Mouse (Mus musculus) heart, embryonic 16.5 days (tissue): ENCODE measurements around the gene Il17c. TPM values are rescaled to one million over a fixed set of nuclear protein-coding genes. Genes with fewer than 3 reads are reported as not detected.

Source experiments
- ATAC-seq: fragments of 200-750 bp; cut with Nextera tagmentation; replicated peaks from 2 replicates; pipeline ENCODE4 v1.8.0; 2017; ENCODE audit warnings: moderate number of reproducible peaks; ENCODE audit not compliant: insufficient read depth, low FRiP score; ENCODE audit errors: extremely low read depth
- H3K27ac ChIP-seq: fragments of 300-500 bp; sonication (generic); 2 replicates; pipeline ENCODE4 v1.5.1; 2014; ENCODE audit warnings: mild to moderate bottlenecking, low read length, control low read depth, moderate library complexity
- H3K27me3 ChIP-seq: fragments of 300-500 bp; sonication (generic); 2 replicates; pipeline ENCODE4 v1.6.1; 2014; ENCODE audit warnings: low read length, mixed read lengths; ENCODE audit not compliant: control insufficient read depth, insufficient read depth
- H3K36me3 ChIP-seq: fragments of 300-500 bp; sonication (generic); 2 replicates; pipeline ENCODE4 v1.6.1; 2014; ENCODE audit not compliant: control insufficient read depth, insufficient read depth
- H3K4me1 ChIP-seq: fragments of 300-500 bp; sonication (generic); 2 replicates; pipeline ENCODE4 v1.6.1; 2014; ENCODE audit warnings: low read length, mixed read lengths; ENCODE audit not compliant: control insufficient read depth, insufficient read depth
- H3K4me2 ChIP-seq: fragments of 300-500 bp; sonication (generic); 2 replicates; pipeline ENCODE4 v1.6.1; 2014; ENCODE audit warnings: low read depth, mild to moderate bottlenecking, control low read depth, low read length
- H3K4me3 ChIP-seq: fragments of 300-500 bp; sonication (generic); 2 replicates; pipeline ENCODE4 v1.5.1; 2014; ENCODE audit warnings: mild to moderate bottlenecking, control low read depth, low read length
- H3K9ac ChIP-seq: fragments of 300-500 bp; sonication (generic); 2 replicates; pipeline ENCODE4 v1.6.1; 2014; ENCODE audit warnings: low read length, control low read depth
- H3K9me3 ChIP-seq: fragments of 300-500 bp; sonication (generic); replicated peaks from 2 replicates; pipeline ENCODE4 v1.6.1; 2016; ENCODE audit warnings: low read length; ENCODE audit not compliant: control insufficient read depth
- WGBS: fragments of 180-500 bp; shearing (Covaris S2); extraction: QIAGEN DNeasy Blood & Tissue Kit; methylation state at CpG from one replicate; pipeline ENCODE4 v1.1.7; 2014; 5-methylcytosine and 5-hydroxymethylcytosine counted together
- polyA plus RNA-seq: library from polyadenylated mRNA; unstranded; fragments of >200 nt; fragmentation: Nextera tagmentation; extraction: Ambion mirVana; gene quantifications from 2 replicates; pipeline ENCODE4 v1.2.1, GENCODE M21; 2015

The Il17c gene
- polyA plus RNA-seq, 1 experiment from 2014 or later, result 0.21 TPM

- Histone ChIP-seq H3K4me2 (peak overlapping the region; percentile 66), H3K36me3 (no peaks in the 10 kb centered on the region; the same call in 1 of the 2 replicates), H3K9me3 (no peaks in the 10 kb centered on the region), H3K9ac (peak overlapping the region; percentile 73), H3K4me3 (peak overlapping the region; percentile 88), H3K4me1 (peaks cover 23% of the 10 kb centered on the region), H3K27me3 (no peaks in the 10 kb centered on the region), H3K27ac (peak overlapping the region; percentile 93)
- peak; percentile 58 for ATAC-seq
- WGBS, result 4% methylated on average over 19 of the region's 19 CpGs
Measured at GRCm38 (mm10) chr8:122444058-122444748, 22.4 kb downstream of the Il17c start.

GRCm38 (mm10) chr8:122445203-122445602, 23.4 kb downstream of the Il17c start:
- Histone ChIP-seq H3K27ac (peak overlapping the region; percentile 93), H3K4me1 (peaks cover 23% of the 10 kb centered on the region), H3K27me3 (no peaks in the 10 kb centered on the region), H3K4me2 (peak overlapping the region; percentile 66), H3K4me3 (peak overlapping the region; percentile 88), H3K9ac (peak overlapping the region; percentile 73), H3K9me3 (no peaks in the 10 kb centered on the region), H3K36me3 (no peaks in the 10 kb centered on the region)
- ATAC-seq, result no peak
- 58% methylated on average over 3 of the region's 3 CpGs for WGBS

GRCm38 (mm10) chr8:122451161-122451703, 29.4 kb downstream of the Il17c start:
- peak overlapping the region; percentile 98 for H3K27ac ChIP-seq
- peak overlapping the region; percentile 56 for H3K9ac ChIP-seq
- peaks cover 27% of the 10 kb centered on the region for H3K4me1 ChIP-seq
- WGBS, result 34% methylated on average over 7 of the region's 7 CpGs
- no peaks in the 10 kb centered on the region for H3K9me3 ChIP-seq
- no peak overlapping the region; the same call in 1 of the 2 replicates for H3K4me3 ChIP-seq
- H3K36me3 ChIP-seq, result no peaks in the 10 kb centered on the region
- ATAC-seq, result peak; percentile 79
- peak overlapping the region; percentile 54 for H3K4me2 ChIP-seq
- no peaks in the 10 kb centered on the region for H3K27me3 ChIP-seq

GRCm38 (mm10) chr8:122452154-122452553, 30.3 kb downstream of the Il17c start:
- Histone ChIP-seq H3K9ac (no peak overlapping the region), H3K36me3 (no peaks in the 10 kb centered on the region), H3K4me1 (peaks cover 27% of the 10 kb centered on the region), H3K4me2 (no peak overlapping the region; the same call in 1 of the 2 replicates), H3K27me3 (no peaks in the 10 kb centered on the region), H3K27ac (peak overlapping the region; percentile 98), H3K9me3 (no peaks in the 10 kb centered on the region), H3K4me3 (no peak overlapping the region)
- peak; percentile 65 for ATAC-seq
- WGBS, result 47% methylated on average over 9 of the region's 10 CpGs

- Histone ChIP-seq H3K36me3 (no peaks in the 10 kb centered on the region), H3K27me3 (peaks cover 4% of the 10 kb centered on the region; the same call in 1 of the 2 replicates), H3K9ac (no peak overlapping the region), H3K4me3 (no peak overlapping the region), H3K4me1 (peaks cover 27% of the 10 kb centered on the region), H3K9me3 (no peaks in the 10 kb centered on the region), H3K4me2 (no peak overlapping the region), H3K27ac (no peak overlapping the region)
- WGBS, result 80% methylated on average over 6 of the region's 6 CpGs
- ATAC-seq, result no peak
Measured at GRCm38 (mm10) chr8:122454409-122454808, 32.6 kb downstream of the Il17c start.

- H3K27me3 ChIP-seq, result peaks cover 8% of the 10 kb centered on the region; the same call in 1 of the 2 replicates
- H3K27ac ChIP-seq, result no peak overlapping the region
- H3K4me2 ChIP-seq, result no peak overlapping the region
- H3K9ac ChIP-seq, result no peak overlapping the region
- H3K9me3 ChIP-seq, result no peaks in the 10 kb centered on the region
- H3K36me3 ChIP-seq, result no peaks in the 10 kb centered on the region
- peaks cover 31% of the 10 kb centered on the region for H3K4me1 ChIP-seq
- ATAC-seq, result no peak
- H3K4me3 ChIP-seq, result no peak overlapping the region
- 64% methylated on average over 11 of the region's 11 CpGs for WGBS
Measured at GRCm38 (mm10) chr8:122457171-122457570, 35.4 kb downstream of the Il17c start.

GRCm38 (mm10) chr8:122459218-122459900, 37.5 kb downstream of the Il17c start:
- H3K4me3 ChIP-seq, result no peak overlapping the region

GRCm38 (mm10) chr8:122459990-122460389, 38.2 kb downstream of the Il17c start:
- no peak for ATAC-seq
- peak overlapping the region; percentile 86 for H3K4me2 ChIP-seq
- H3K4me1 ChIP-seq, result peaks cover 34% of the 10 kb centered on the region
- peaks cover 8% of the 10 kb centered on the region; the same call in 1 of the 2 replicates for H3K27me3 ChIP-seq
- H3K9ac ChIP-seq, result peak overlapping the region; percentile 67
- no peaks in the 10 kb centered on the region for H3K36me3 ChIP-seq
- no peak overlapping the region for H3K27ac ChIP-seq
- 29% methylated on average over 7 of the region's 7 CpGs for WGBS
- peak overlapping the region; percentile 53 for H3K4me3 ChIP-seq
- H3K9me3 ChIP-seq, result no peaks in the 10 kb centered on the region

More at GRCm38 (mm10) chr8:122459218-122459900, 37.5 kb downstream of the Il17c start:
- Histone ChIP-seq H3K9ac (no peak overlapping the region), H3K4me1 (peaks cover 34% of the 10 kb centered on the region), H3K36me3 (no peaks in the 10 kb centered on the region), H3K4me2 (peak overlapping the region; percentile 86; the same call in 1 of the 2 replicates), H3K27me3 (peaks cover 8% of the 10 kb centered on the region; the same call in 1 of the 2 replicates), H3K27ac (no peak overlapping the region), H3K9me3 (no peaks in the 10 kb centered on the region)
- WGBS, result 67% methylated on average over 6 of the region's 6 CpGs
- no peak for ATAC-seq
